Mouse (Mus musculus) E14TG2a.4 (cell line): ENCODE results near the gene Lasp1.

ENCODE experiments used
- CTCF ChIP-seq: conservative IDR thresholded peaks from 2 replicates; pipeline ENCODE4 v1.5.1; 2014; ENCODE audit warnings: low read length
- NANOG ChIP-seq: IDR thresholded peaks from 2 replicates; pipeline ENCODE4 v1.6.1; 2014; ENCODE audit warnings: borderline replicate concordance, low read length, mixed read lengths
- POU5F1 ChIP-seq: IDR thresholded peaks from 2 replicates; pipeline ENCODE4 v1.6.1; 2014; ENCODE audit warnings: low read length, borderline replicate concordance

DNA sequence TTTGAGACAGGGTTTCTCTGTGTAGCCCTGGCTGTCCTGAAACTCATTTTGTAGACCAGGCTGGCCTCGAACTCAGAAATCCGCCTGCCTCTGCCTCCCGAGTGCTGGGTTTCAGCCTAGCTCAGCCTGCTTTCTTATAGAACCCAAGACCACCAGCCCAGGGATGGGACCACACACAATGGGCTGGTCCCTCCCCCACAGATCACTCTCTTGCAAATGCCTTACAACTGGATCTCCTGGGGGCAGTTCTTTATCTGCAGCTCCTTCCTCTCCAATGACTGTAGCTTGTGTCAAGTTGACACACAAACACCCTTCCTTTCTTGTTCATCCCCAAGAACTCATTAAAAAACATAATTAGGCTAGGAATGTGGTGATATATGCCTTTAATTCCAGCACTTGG is 10.8 kb upstream of the Lasp1 start:
- TF ChIP-seq POU5F1 (no peak), CTCF (no peak), NANOG (no peak)
